Mouse (Mus musculus) activated CD4-positive, CD25-positive, alpha-beta regulatory T cell, adult 9 weeks (primary cell): Measurements from ENCODE around the gene Gm14295. TPM values are rescaled to one million over a fixed set of nuclear protein-coding genes. Genes with fewer than 3 reads are reported as not detected.

ENCODE experiments used
- polyA plus RNA-seq: library from polyadenylated mRNA; unstranded; fragments of 100-300 nt; shearing (Covaris generic); gene quantifications from one replicate; pipeline ENCODE4 v1.2.1, GENCODE M21; 2017

The Gm14295 gene
- 7.9 TPM for polyA plus RNA-seq

DNA sequence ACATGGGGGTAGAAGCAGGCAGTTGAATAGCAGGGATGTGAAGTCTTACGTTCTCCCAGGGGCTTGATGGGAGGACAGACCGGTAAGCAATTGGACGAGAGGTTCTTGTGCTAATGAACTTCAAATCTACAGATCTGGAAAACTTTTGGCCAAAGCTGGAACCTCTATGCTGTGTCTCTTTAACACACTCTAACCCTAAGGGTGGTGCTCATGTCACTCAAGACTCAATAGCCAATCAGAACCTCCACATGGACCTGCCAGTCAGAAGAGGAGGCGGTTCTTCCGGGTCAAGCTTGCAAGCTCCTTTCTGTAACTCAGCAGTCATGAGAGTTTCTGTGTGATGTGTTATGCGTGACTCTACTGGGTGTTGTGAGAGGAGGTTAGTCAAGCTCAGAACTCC, at the start of gene Gm14295:
TSS of gene Gm14295 (plus strand) at position 301 of the 400 bp plus-strand sequence.

GRCm38 (mm10) chr2:176830840-176831239, 32.4 kb downstream of the Gm14295 start, which contains the start of gene Gm14408:
Gene Gm14408 (plus strand): TSS chr2:176831140.

Other genes with a start within 250 kb of the Gm14295 start
- not detected for gene Gm14308, start 162.3 kb upstream of the Gm14295 start, polyA plus RNA-seq
- 8.5 TPM for gene Zfp973, start 128.1 kb upstream of the Gm14295 start, polyA plus RNA-seq
- 11.1 TPM for gene Gm14305, start 90.3 kb upstream of the Gm14295 start, polyA plus RNA-seq
- not detected for gene Gm14408, start 32.5 kb downstream of the Gm14295 start, polyA plus RNA-seq
- gene Gm14296, start 129.2 kb downstream of the Gm14295 start, polyA plus RNA-seq = 3.9 TPM
- gene Gm14419, start 202.3 kb downstream of the Gm14295 start, polyA plus RNA-seq = 3.5 TPM